Mouse (Mus musculus) stomach, embryonic 16.5 days (tissue): Measurements from ENCODE around the gene Tgfb1i1. TPM values are rescaled to one million over a fixed set of nuclear protein-coding genes. Genes with fewer than 3 reads are reported as not detected.

Experiments used
- ATAC-seq: fragments of 200-750 bp; cut with Nextera tagmentation; 2 replicates; pipeline ENCODE4 v1.8.0; 2017; ENCODE audit warnings: moderate number of reproducible peaks, moderate TSS enrichment; ENCODE audit not compliant: insufficient read depth, low FRiP score
- H3K27ac ChIP-seq: fragments of 300-500 bp; sonication (generic); 2 replicates; pipeline ENCODE4 v1.5.1; 2014; ENCODE audit warnings: low read length
- H3K27me3 ChIP-seq: fragments of 300-500 bp; sonication (generic); 2 replicates; pipeline ENCODE4 v1.6.1; 2014; ENCODE audit warnings: low read length, control low read depth, mixed read lengths; ENCODE audit not compliant: control insufficient read depth, insufficient read depth
- H3K36me3 ChIP-seq: fragments of 300-500 bp; sonication (generic); 2 replicates; pipeline ENCODE4 v1.6.1; 2014; ENCODE audit warnings: low read length; ENCODE audit not compliant: control insufficient read depth, insufficient read depth
- H3K4me1 ChIP-seq: fragments of 300-500 bp; sonication (generic); 2 replicates; pipeline ENCODE4 v1.6.1; 2014; ENCODE audit warnings: low read length, control low read depth, mixed read lengths; ENCODE audit not compliant: control insufficient read depth, insufficient read depth
- H3K4me2 ChIP-seq: fragments of 300-500 bp; sonication (generic); 2 replicates; pipeline ENCODE4 v1.6.1; 2014; ENCODE audit warnings: low read depth, low read length, mixed read lengths
- H3K4me3 ChIP-seq: fragments of 300-500 bp; sonication (generic); replicated peaks from 2 replicates; pipeline ENCODE4 v1.5.1; 2014; ENCODE audit warnings: mild to moderate bottlenecking, low read length
- H3K9ac ChIP-seq: fragments of 300-500 bp; sonication (generic); 2 replicates; pipeline ENCODE4 v1.6.1; 2014; ENCODE audit warnings: low read length
- H3K9me3 ChIP-seq: fragments of 300-500 bp; sonication (generic); replicated peaks from 2 replicates; pipeline ENCODE4 v1.6.1; 2016; ENCODE audit warnings: low read length, control low read depth; ENCODE audit not compliant: control insufficient read depth
- WGBS: fragments of 180-500 bp; shearing (Covaris S2); extraction: QIAGEN DNeasy Blood & Tissue Kit; methylation state at CpG from one replicate; pipeline ENCODE4 v1.1.7; 2014; 5-methylcytosine and 5-hydroxymethylcytosine counted together
- polyA plus RNA-seq: library from polyadenylated mRNA; unstranded; fragments of >200 nt; fragmentation: Nextera tagmentation; extraction: Ambion mirVana; gene quantifications from 2 replicates; pipeline ENCODE4 v1.2.1, GENCODE M21; 2015

The Tgfb1i1 gene
- 234 and 250 TPM in 2 replicates for polyA plus RNA-seq

- Histone ChIP-seq H3K27me3 (no peaks in the 10 kb centered on the region), H3K9ac (peak within 1 kb of the TSS; percentile 95), H3K9me3 (no peaks in the 10 kb centered on the region), H3K4me2 (peak within 1 kb of the TSS; percentile 83), H3K27ac (peak within 1 kb of the TSS; percentile 99), H3K4me1 (peaks cover 16% of the 10 kb centered on the region), H3K36me3 (peaks cover 17% of the 10 kb centered on the region), H3K4me3 (peak within 1 kb of the TSS; percentile 76)
- 3% methylated on average over 25 of the region's 30 CpGs for WGBS
- peak; percentile 92 for ATAC-seq
These were observed at the start of gene Tgfb1i1 for GRCm38 (mm10) chr7:128246496-128247391. Gene Tgfb1i1, plus strand, starts transcription at chr7:128246812.

DNA sequence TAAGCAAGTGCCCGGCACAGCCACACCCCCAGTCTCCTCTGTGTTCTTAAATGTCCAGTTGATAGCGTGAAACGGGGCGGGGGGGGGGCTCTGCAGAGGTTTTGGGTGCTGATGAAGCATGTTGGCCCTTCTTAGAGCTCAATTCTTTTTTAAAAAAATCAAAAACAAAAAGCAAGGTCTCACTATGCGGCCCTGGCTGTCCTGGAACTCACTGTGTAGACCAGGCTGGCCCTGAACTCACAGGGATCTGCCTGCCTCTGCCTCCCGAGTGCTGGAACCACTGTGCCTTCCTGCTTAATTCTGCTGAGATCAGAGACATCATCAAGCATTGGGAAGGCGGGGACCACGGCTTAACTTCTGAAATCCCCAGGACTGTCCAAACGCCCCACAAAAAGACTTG, 45.0 kb upstream of the Tgfb1i1 start:
- no peak overlapping the region for H3K4me3 ChIP-seq
- H3K4me2 ChIP-seq = no peak overlapping the region

DNA sequence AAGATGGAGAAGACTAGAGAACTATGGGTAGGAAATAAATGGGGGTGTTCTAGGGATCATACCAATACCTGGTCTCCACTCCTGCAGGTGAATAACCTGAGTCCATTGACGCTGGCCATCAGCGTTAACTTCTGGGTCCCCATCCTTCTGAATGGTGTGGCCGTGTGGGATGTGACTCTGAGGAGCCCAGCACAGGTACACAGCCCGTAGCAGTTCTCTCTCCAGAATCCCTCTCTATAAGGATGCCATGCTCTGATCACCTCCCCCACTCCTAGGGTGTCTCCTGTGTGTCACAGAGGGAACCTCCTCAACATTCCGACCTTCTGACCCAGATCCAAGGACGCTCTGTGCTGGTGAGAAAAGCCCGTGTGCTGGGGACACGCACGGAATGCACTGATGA, 43.5 kb upstream of the Tgfb1i1 start:
- 85% methylated on average over 9 of the region's 9 CpGs for WGBS
- no peak overlapping the region for H3K9ac ChIP-seq
- H3K36me3 ChIP-seq = no peaks in the 10 kb centered on the region
- H3K9me3 ChIP-seq = no peaks in the 10 kb centered on the region
- no peak for ATAC-seq
- H3K4me2 ChIP-seq = no peak overlapping the region
- H3K27ac ChIP-seq = no peak overlapping the region
- no peaks in the 10 kb centered on the region for H3K27me3 ChIP-seq
- no peaks in the 10 kb centered on the region for H3K4me1 ChIP-seq
- no peak overlapping the region for H3K4me3 ChIP-seq

More for the DNA sequence above, 45.0 kb upstream of the Tgfb1i1 start:
- H3K9ac ChIP-seq = no peak overlapping the region
- no peak overlapping the region for H3K27ac ChIP-seq
- H3K4me1 ChIP-seq = no peaks in the 10 kb centered on the region
- no peak for ATAC-seq
- H3K36me3 ChIP-seq = no peaks in the 10 kb centered on the region
- 87% methylated on average over 9 of the region's 9 CpGs for WGBS
- no peaks in the 10 kb centered on the region for H3K27me3 ChIP-seq
- H3K9me3 ChIP-seq = no peaks in the 10 kb centered on the region

DNA sequence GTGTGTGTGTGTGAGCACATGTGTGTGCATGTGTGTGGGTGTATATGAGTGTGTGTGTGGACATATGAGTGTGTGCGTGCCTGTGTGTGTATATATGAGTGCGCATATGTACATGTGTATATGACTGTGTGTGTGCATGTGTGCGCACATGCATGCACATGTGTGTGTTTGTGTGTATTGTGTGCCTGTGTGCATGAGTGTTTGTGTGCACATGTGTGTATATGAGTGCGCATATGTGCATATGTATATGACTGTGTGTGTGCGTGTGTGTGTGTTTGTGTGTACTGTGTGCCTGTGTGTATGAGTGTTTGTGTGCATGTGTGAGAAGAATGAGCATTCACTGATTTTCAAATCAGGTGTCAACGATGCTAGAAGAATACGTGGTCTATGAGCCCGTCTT, 42.4 kb upstream of the Tgfb1i1 start:
- H3K4me3 ChIP-seq = no peak overlapping the region
- no peak overlapping the region for H3K27ac ChIP-seq
- no peaks in the 10 kb centered on the region for H3K36me3 ChIP-seq
- H3K9me3 ChIP-seq = no peaks in the 10 kb centered on the region
- H3K4me1 ChIP-seq = no peaks in the 10 kb centered on the region
- 85% methylated on average over 8 of the region's 8 CpGs for WGBS
- H3K4me2 ChIP-seq = no peak overlapping the region
- ATAC-seq = no peak
- no peaks in the 10 kb centered on the region for H3K27me3 ChIP-seq
- no peak overlapping the region for H3K9ac ChIP-seq

- H3K36me3 ChIP-seq = no peaks in the 10 kb centered on the region
- no peak overlapping the region for H3K9ac ChIP-seq
- H3K4me2 ChIP-seq = no peak overlapping the region
- WGBS = 76% methylated on average over 18 of the region's 18 CpGs
- no peak overlapping the region for H3K4me3 ChIP-seq
- ATAC-seq = no peak
- no peaks in the 10 kb centered on the region for H3K27me3 ChIP-seq
- no peaks in the 10 kb centered on the region for H3K4me1 ChIP-seq
- H3K27ac ChIP-seq = no peak overlapping the region
- H3K9me3 ChIP-seq = no peaks in the 10 kb centered on the region
These were observed 40.9 kb upstream of the Tgfb1i1 start for GRCm38 (mm10) chr7:128205695-128206094.

DNA sequence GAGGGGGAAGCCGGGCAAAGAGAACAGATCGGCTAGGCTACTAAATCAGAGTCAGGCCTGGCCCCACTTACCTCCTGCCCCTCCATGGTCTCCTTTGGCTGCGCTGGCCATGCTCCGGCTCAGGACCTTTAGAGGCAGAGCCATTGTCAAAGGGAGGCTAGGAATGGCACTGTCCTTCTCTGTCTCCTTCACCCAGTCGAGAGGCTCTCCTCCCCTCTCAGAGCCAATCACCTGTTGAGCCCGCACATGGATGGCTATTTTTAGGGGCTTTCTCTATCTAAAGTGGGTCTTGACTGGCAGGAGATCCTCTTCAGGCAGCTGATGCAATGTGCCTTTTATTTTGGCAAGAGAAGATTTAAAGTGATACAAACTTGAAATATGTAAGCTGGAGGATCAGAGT, 40.5 kb upstream of the Tgfb1i1 start, which contains the start of gene Cox6a2:
TSS of gene Cox6a2 (minus strand) at position 236 of the 400 bp plus-strand sequence.
- Histone ChIP-seq H3K9me3 (no peaks in the 10 kb centered on the region), H3K36me3 (no peaks in the 10 kb centered on the region), H3K4me3 (no peak within 1 kb of the TSS), H3K27ac (no peak within 1 kb of the TSS), H3K4me2 (no peak within 1 kb of the TSS), H3K9ac (no peak within 1 kb of the TSS), H3K4me1 (no peaks in the 10 kb centered on the region), H3K27me3 (no peaks in the 10 kb centered on the region)
- no peak for ATAC-seq
- 85% methylated on average over 6 of the region's 6 CpGs for WGBS

DNA sequence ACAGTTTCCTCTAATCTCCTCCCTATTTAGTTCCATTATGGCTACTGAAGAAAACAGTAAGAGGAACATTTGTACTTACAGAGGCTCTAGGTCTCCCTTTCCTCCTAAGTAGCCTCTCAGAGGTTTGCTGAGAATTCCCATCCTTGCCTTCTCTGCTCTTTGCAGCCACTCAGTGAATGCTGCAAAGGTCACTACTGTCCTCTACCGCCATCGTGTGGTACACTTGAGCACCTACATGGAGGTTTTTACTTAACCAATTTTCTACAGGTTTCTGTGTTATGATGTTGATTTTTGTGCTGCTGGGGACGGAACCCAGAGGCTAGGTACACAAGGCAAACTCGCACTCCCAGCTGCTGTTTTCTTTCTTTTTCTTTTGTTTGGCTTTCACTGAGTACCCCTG, 38.4 kb upstream of the Tgfb1i1 start:
- Histone ChIP-seq H3K4me3 (no peak overlapping the region), H3K36me3 (no peaks in the 10 kb centered on the region), H3K4me2 (no peak overlapping the region), H3K27me3 (no peaks in the 10 kb centered on the region), H3K4me1 (no peaks in the 10 kb centered on the region), H3K9ac (no peak overlapping the region), H3K27ac (no peak overlapping the region), H3K9me3 (no peaks in the 10 kb centered on the region)
- no peak for ATAC-seq
- WGBS = 4% methylated on average over 4 of the region's 4 CpGs

DNA sequence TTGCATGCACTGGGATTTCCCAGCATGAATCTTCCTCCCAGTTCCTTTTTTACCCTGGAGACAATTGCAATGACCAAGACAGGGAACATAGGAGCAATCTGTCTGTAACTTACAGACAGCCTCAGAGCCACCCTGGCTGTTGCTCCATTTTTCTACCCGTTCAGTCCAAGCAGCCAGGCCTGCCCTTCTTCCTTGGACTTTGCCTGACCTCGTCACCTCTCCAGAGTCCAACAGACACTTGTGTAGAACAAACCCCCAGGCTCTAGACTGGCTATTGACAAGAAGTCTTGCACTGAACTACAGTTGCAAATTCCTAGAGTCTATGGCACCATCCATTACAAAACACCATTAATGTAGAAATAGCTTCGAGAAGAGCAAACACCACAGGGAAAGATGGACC, 36.8 kb upstream of the Tgfb1i1 start:
- H3K4me3 ChIP-seq = no peak overlapping the region
- H3K36me3 ChIP-seq = no peaks in the 10 kb centered on the region
- H3K4me1 ChIP-seq = no peaks in the 10 kb centered on the region
- no peak overlapping the region for H3K27ac ChIP-seq
- ATAC-seq = no peak
- WGBS = 46% methylated on average over 3 of the region's 3 CpGs
- H3K27me3 ChIP-seq = no peaks in the 10 kb centered on the region
- H3K9ac ChIP-seq = no peak overlapping the region
- H3K4me2 ChIP-seq = no peak overlapping the region
- H3K9me3 ChIP-seq = no peaks in the 10 kb centered on the region

DNA sequence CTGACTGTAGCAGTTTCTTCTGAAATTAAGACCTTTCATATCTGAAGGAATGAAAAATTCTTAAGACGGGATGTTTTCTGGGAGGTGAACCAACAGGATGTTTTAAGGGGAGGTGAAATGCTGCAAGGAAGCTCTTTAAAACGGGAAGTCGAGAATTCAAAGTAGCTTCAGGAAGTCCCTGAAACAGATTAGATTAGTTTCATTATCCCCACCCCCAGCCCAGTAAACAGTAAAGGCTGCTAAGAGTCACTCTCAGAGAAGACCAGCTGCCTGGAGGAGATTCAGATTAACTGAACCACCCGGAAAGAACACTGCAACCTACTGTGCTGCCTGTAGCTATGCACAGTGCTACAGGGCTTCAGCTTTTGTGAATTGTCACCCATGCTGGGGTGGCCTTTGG, 26.7 kb upstream of the Tgfb1i1 start:
- H3K9me3 ChIP-seq = no peaks in the 10 kb centered on the region
- no peaks in the 10 kb centered on the region for H3K36me3 ChIP-seq
- H3K4me2 ChIP-seq = no peak overlapping the region
- 70% methylated on average over 4 of the region's 4 CpGs for WGBS
- no peak overlapping the region for H3K9ac ChIP-seq
- no peak for ATAC-seq
- no peak overlapping the region for H3K27ac ChIP-seq
- H3K4me1 ChIP-seq = no peaks in the 10 kb centered on the region
- no peak overlapping the region for H3K4me3 ChIP-seq
- no peaks in the 10 kb centered on the region for H3K27me3 ChIP-seq
